Mouse (Mus musculus) gastrocnemius, adult 2 months (tissue): ENCODE measurements around the gene Cdkn1b. TPM values are rescaled to one million over a fixed set of nuclear protein-coding genes. Genes with fewer than 3 reads are reported as not detected.

ENCODE experiments used
- DNase-seq: peaks from one replicate; pipeline ENCODE4 v3.0.0; 2022
- H3K27ac ChIP-seq: fragments of 200-600 bp; 2 replicates; pipeline ENCODE4 v1.8.1; 2022; ENCODE audit warnings: mild to moderate bottlenecking
- H3K4me3 ChIP-seq: fragments of 200-600 bp; 2 replicates; pipeline ENCODE4 v1.8.1; 2022; ENCODE audit warnings: mild to moderate bottlenecking, moderate library complexity
- CTCF ChIP-seq: fragments of 200-600 bp; IDR thresholded peaks from 2 replicates; pipeline ENCODE4 v1.8.1; 2022; ENCODE audit warnings: antibody characterized with exemption, mild to moderate bottlenecking, moderate library complexity
- intact Hi-C: fragments of 180-260 bp; cut with DNase I; formaldehyde crosslinking; loops from one replicate; pipeline ENCODE4 v1.15.1; 2025
- total RNA-seq, 2 experiments: library from RNA; stranded (reverse); gene quantifications; 2 replicates each; pipeline ENCODE4 v1.2.3; 2021

The Cdkn1b gene
- total RNA-seq, 2 experiments from 2014 or later = 36.1 to 41.8 TPM

DNA sequence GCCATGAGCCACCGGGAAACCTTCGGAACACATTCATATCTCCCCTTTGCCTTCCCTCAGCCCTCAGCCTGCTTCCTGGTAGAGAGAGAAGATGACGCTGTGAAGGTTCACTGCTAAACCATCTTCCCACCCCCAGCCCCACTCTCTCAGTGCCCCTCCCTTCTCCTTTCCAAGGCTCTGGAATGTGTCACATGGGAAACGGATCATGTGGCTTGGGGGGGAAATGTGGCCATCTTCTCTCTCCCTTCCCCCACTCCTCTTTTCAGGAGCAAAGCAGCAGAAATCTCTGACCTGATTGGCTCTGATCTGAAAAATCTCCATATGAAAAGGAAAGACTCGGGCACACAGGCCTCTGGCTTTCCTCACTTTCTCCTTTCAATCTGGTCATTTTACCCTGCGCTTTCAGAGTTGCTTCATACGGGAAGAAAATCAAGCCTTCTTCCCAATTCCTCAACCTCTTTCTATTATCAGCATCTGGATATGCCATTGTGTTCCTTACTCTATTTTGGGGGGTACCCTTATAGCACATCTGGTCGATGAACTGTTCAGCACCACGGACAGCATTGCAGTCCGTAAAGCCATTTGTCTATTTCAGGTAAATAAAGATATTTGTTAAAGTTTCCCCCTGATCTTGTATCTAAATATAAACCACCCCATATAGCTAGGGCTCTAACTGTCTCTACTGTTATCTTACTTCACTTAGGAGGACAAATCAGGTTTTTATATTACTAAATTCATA lies 32.3 kb upstream of the Cdkn1b start:
- no peak overlapping the region for H3K27ac ChIP-seq
- no peak for TF ChIP-seq CTCF
- intact Hi-C loops = no loop called here
- peak overlapping the region; percentile 38 for H3K4me3 ChIP-seq
- no peak for DNase-seq

DNA sequence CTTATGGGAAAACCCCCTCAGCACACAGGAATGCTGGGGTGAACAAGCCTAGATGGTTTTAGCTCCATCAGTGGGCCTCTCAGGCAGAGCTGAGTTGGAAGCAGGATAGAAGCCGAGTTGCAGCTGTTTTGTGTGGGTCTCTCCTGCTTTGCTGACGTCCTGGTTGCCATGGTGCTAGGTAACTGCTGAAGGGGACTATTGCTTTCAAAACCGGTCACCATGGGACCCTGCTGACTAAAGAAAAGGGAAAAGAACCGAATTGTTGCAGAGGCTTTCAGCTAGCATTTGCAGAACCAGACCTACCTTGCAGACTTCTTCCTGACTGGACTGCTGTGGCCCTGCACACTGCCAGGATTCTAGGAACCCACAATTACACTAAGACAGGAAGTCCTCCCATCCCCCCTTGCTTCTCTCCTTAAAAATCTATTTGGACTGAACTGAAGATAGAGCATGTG lies 31.6 kb upstream of the Cdkn1b start:
- no peak for DNase-seq
- Histone ChIP-seq H3K4me3 (no peak overlapping the region), H3K27ac (no peak overlapping the region)
- intact Hi-C loops = no loop called here
- TF ChIP-seq CTCF = no peak

DNA sequence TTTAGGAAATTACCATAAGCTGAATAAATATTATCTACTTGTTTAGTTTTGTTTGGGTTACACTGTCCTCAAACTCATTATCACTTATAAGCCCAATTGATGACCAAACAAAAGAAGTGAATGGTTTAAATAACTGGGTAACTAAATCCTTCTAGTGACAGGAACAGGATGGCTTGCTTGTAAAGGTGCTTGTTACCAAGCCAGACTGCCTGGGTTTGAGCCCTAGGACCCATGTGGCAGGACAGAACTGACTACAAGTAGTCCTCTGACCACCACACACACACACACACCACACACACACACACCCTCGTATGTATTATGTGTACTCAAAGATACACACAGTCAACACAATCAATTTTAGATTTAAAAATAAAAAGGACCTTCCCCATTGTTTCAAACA lies 30.4 kb upstream of the Cdkn1b start:
- intact Hi-C loops = no loop called here
- no peak overlapping the region for H3K27ac ChIP-seq
- H3K4me3 ChIP-seq = no peak overlapping the region
- TF ChIP-seq CTCF = no peak
- no peak for DNase-seq

DNA sequence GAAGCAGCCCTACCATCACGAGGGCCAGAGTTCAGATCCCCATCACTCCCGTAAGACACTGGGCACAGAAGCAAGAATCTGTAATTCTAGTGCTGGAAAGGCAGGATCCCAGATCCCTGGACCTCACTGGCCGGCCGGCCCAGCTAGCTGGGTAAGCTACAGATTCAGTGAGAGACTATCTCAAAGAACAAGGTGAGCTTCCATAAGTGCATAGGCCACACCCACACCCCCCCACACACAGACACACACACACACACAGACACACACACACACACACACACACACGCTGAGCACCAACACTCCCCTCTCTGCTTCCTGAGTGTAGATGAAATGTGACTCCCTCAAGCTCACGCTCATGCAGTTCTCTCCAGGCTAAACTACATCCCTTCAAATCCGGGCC lies 29.8 kb upstream of the Cdkn1b start:
- no peak overlapping the region for H3K4me3 ChIP-seq
- no peak overlapping the region for H3K27ac ChIP-seq
- DNase-seq = no peak
- intact Hi-C loops = no loop called here
- no peak for TF ChIP-seq CTCF

DNA sequence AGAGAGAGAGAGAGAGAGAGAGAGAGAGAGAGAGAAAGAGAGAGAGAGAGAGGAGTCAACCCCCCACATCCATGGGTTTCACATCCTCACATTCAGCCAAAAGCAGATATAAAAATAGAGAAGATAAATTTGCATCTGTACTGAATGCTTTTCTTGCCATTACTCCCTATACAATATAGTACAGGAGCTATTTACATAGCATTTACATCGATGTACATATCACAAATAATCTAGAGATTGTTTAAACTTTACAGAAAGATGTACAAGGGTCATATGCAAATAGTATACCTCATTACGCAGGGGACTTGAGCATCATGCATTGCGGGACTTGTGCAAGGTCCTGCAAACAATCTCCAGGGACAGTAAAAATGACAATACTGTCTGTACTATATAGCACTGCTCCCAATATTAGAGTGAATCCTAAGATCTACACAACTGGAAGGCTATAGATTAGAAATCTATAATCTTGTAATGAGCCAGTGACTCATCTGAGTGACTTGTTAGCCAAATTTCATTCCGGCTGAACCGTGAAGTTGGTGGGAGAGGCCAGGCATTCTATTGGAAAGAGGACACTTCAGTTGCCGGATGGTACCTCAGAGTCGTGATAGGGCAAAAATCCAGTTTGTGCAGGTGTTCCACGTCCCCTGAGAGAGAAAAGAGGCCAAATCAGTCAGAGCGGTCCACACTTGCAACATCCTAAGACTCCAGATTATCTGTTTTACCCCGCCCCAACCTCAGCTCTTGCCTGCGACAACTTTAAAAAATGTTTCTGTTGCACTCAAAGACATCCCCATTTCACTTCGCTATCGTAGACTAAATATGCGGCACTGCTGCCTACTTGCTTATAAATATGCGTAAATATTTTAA lies 23.4 kb upstream of the Cdkn1b start:
- H3K4me3 ChIP-seq = peak overlapping the region; percentile 97
- no peak for DNase-seq
- TF ChIP-seq CTCF = no peak
- intact Hi-C loops = loop anchor here (5.0 kb wide), 1 partner anchor 35 kb away; no protein-coding TSS in a partner anchor
- H3K27ac ChIP-seq = peak overlapping the region; percentile 98

DNA sequence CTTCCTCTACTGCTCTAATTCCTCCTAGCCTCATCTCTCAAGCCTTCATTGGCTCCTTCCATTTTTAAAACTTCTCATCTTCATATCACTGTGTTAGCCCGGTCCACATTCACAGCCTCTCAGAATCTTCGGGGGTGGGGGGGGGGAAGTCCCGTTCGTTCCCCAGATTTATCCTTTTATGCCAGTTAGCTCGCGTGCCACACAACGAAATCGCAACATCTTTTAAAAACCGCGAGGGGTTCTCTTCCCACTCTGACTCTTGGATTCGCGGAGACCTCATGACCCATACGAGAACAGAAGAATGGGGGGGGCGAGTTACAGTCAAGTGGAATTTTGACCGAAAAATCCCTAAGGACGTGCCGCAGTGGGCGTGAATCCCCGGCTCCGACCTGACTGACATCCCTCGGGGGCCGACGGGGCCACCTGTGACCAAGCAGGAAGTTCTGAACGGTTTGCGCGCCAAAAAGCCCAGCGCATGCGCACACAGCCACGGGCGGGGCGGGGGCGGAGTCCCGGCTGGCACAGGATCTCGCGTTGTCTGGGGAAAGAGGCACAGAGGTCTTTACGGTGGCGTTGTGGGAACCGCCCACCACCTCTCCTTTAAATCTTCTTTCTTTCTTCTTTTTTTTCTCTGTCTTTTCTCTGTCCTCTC lies 22.6 kb upstream of the Cdkn1b start:
- Histone ChIP-seq H3K4me3 (peak overlapping the region; percentile 97), H3K27ac (peak overlapping the region; percentile 98)
- intact Hi-C loops = loop anchor here (1.0 to 5.0 kb wide), 2 partner anchors 23 to 35 kb away; partner anchors contain the start of gene Cdkn1b
- peak; percentile 96 for DNase-seq
- no peak for TF ChIP-seq CTCF

DNA sequence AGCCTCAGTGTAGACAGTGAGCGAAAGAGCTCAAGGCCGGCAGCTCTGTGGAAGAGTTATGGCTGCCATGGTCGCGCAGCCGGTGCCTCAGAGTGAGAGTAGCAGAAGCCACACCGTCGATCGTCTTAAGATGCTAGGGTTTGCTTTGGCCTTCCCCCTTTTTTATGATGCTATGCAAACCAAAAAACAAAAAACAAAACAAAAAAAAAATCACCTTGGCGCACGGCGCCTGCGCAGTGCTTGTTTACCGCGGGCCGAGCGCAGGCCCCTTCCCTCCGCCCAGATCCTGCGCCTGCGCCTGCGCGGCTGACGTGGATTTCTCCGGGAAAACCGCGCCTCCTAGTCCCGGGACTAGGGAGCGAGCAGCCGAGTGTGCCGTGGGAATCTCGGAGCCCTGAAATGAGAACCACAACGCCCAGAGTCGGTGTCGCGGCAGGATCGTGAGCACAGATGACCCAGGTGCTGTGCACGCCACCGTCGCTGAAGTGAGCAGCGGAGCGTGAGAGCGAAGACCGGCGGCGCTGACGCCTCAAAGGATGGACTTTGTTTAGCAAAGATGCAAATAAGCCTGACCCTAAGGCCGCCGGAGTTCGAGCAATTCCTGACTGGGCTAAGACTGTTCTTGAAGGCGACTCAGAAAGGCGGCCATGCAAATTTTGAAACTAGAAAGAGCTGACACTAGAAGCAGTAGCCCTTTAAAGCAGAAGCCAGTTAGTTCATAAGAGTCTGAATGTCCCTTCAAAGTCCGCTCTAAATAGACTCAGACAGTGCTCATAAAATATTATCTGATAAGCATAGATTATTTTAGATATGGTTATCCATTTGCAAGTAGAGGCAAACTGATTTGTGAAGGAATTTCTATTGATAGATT lies 21.9 kb upstream of the Cdkn1b start, which contains the start of gene Gpr19:
Gene Gpr19, minus strand, starts transcription at position 484 of the 871 bp plus-strand sequence.
- intact Hi-C loops = loop anchor here (1.0 to 5.0 kb wide), 2 partner anchors 22 to 34 kb away; partner anchors contain the start of gene Cdkn1b
- peak; percentile 96 for DNase-seq
- TF ChIP-seq CTCF = no peak; the same call in 1 of the 2 replicates
- Histone ChIP-seq H3K27ac (peak within 1 kb of the TSS; percentile 98), H3K4me3 (peak within 1 kb of the TSS; percentile 97)

DNA sequence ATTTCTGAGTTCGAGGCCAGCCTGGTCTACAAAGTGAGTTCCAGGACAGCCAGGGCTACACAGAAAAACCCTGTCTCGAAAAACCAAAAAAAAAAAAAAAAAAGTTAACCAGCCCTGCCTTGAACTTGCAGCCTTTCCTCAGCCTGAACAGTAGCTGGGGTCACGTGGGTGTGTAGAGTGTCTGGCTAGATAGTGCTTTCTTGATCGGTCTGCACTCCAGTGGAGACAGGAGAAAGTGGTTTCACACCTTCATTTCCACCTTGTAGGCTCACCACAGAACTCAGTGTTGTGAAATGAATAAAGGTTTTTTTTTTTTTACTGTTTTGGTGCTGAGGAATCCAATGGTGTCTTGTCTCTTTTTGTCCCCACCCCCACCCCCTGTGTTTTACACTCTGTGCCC lies 16.8 kb upstream of the Cdkn1b start:
- Histone ChIP-seq H3K27ac (no peak overlapping the region), H3K4me3 (no peak overlapping the region)
- no peak for TF ChIP-seq CTCF
- intact Hi-C loops = no loop called here
- no peak for DNase-seq

DNA sequence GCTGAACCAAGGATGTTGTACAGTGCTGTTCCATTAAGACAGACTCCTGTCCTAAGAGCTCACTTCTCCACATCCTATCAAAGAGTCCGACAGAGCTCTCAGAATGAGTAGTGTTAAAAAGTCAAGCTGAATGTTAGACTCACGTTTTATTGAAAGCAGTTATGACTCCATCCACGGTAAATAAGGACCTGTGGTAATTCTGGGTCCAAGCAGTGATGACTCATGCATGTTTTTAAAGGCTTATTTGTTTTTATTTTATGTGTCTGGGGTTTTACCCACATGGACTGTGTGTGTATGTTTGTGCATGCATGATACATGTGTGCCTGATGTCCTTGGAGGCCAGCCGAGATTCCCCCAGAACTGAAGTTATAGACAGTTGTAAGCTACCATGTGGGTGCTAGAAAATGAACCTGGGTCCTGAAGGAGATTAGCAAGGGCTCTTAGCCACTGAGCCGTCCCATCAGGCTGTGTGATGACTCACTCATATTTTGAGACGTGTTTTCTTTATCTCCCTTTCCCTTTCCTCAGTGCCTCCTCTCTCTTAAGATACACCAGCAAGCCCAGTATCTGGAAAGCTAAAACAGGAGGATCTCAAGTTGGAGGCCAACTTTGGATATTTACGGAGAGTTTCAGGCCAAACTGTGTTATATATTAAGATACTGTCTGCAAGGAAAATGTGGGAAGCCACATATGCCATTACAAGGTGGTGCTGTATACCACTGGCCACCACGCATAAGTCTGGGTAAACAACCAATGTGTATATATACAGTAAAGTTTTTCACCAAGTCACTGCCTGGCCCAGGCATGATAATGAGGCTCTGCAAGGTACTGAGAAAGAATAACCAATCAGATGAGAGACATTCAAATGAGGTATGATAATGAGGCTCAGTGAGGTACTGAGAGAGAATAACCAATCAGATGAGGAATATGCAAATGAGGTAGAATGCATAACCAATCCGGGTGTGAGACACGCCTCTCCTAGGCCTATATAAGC lies 16.0 kb upstream of the Cdkn1b start:
- Histone ChIP-seq H3K4me3 (no peak overlapping the region), H3K27ac (no peak overlapping the region)
- intact Hi-C loops = no loop called here
- TF ChIP-seq CTCF = no peak
- DNase-seq = no peak

DNA sequence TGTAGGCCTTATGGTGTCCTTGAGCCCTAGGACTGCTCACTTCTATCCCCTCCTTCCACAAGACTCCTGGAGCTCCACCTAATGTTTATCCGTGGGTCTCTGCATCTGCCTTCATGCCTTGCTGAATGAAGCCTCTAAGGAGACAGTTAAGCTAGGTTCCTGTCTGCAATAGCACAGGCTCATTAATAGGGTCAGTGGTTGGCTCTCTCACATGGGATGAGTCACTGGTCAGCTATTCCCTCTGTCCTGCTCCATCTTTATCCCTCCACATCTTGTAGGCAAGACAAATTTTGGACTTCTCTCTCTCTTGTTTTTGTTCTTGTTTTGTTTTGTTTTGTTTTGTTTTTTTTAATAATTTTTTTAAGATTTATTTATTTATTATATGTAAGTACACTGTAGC lies 14.4 kb upstream of the Cdkn1b start:
- Histone ChIP-seq H3K4me3 (no peak overlapping the region), H3K27ac (no peak overlapping the region)
- no peak for DNase-seq
- no peak for TF ChIP-seq CTCF
- intact Hi-C loops = no loop called here

DNA sequence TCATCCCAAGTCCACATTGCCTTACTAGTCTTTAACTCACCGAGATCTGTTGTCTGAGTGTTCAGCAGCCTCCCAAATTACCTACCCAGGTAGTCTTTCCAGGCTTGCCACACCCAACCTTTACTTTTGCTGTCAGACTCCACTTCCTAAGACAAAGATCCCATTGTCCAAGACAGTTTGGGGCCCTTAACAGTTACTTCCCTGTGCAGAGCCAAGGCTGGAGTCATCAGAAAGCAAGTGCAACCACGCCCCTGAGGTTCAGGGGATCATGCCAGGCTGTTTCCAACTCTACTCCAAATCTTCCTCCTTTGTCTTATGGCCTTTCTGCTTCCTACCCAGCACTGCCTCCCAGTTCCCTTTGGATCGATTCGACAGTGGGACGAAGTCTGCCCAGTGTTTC lies 5.7 kb upstream of the Cdkn1b start:
- Histone ChIP-seq H3K27ac (no peak overlapping the region), H3K4me3 (no peak overlapping the region)
- intact Hi-C loops = no loop called here
- TF ChIP-seq CTCF = no peak
- no peak for DNase-seq
